Mouse (Mus musculus) lung, postnatal 0 days (tissue): ENCODE data around the gene Dcps. TPM values are rescaled to one million over a fixed set of nuclear protein-coding genes. Genes with fewer than 3 reads are reported as not detected.

Experiments used
- ATAC-seq: fragments of 200-750 bp; cut with Nextera tagmentation; 2 replicates; pipeline ENCODE4 v1.8.0; 2017; ENCODE audit warnings: moderate library complexity
- DNase-seq: peaks from one replicate; pipeline ENCODE4 v3.0.0-alpha.2; 2016; ENCODE audit warnings: low spot score
- H3K27ac ChIP-seq: fragments of 300-500 bp; sonication (generic); 2 replicates; pipeline ENCODE4 v1.5.1; 2014; ENCODE audit warnings: antibody characterized with exemption, mild to moderate bottlenecking, low read length, mixed read lengths
- H3K27me3 ChIP-seq: fragments of 300-500 bp; sonication (generic); replicated peaks from 2 replicates; pipeline ENCODE4 v1.6.1; 2014; ENCODE audit warnings: low read length, mixed read lengths; ENCODE audit not compliant: insufficient read depth
- H3K36me3 ChIP-seq: fragments of 300-500 bp; sonication (generic); 2 replicates; pipeline ENCODE4 v1.6.1; 2014; ENCODE audit warnings: low read length, mixed read lengths; ENCODE audit not compliant: insufficient read depth
- H3K4me1 ChIP-seq: fragments of 300-500 bp; sonication (generic); 2 replicates; pipeline ENCODE4 v1.6.1; 2014; ENCODE audit warnings: antibody characterized with exemption, low read depth, low read length, mixed read lengths; ENCODE audit not compliant: insufficient read depth
- H3K4me2 ChIP-seq: fragments of 300-500 bp; sonication (generic); replicated peaks from 2 replicates; pipeline ENCODE4 v1.6.1; 2014; ENCODE audit warnings: low read depth, mild to moderate bottlenecking, low read length, moderate library complexity, mixed read lengths
- H3K4me3 ChIP-seq: fragments of 300-500 bp; sonication (generic); 2 replicates; pipeline ENCODE4 v1.5.1; 2014; ENCODE audit warnings: low read depth, low read length
- H3K9ac ChIP-seq: fragments of 300-500 bp; sonication (generic); replicated peaks from 2 replicates; pipeline ENCODE4 v1.6.1; 2014; ENCODE audit warnings: low read depth, mild to moderate bottlenecking
- H3K9me3 ChIP-seq: fragments of 300-500 bp; sonication (generic); 2 replicates; pipeline ENCODE4 v1.6.1; 2016; ENCODE audit warnings: low read length, mixed read lengths
- CTCF ChIP-seq: IDR thresholded peaks from 2 replicates; pipeline ENCODE4 v1.5.1; 2016; ENCODE audit warnings: antibody characterized with exemption, mild to moderate bottlenecking
- EP300 ChIP-seq: IDR thresholded peaks from 2 replicates; pipeline ENCODE4 v1.6.1; 2016; ENCODE audit warnings: antibody characterized with exemption, mild to moderate bottlenecking, control low read depth
- WGBS: fragments of 180-500 bp; shearing (Covaris S2); extraction: QIAGEN DNeasy Blood & Tissue Kit; methylation state at CpG from one replicate; pipeline ENCODE4 v1.1.7; 2014; 5-methylcytosine and 5-hydroxymethylcytosine counted together
- polyA plus RNA-seq: library from polyadenylated mRNA; unstranded; fragments of >200 nt; fragmentation: Nextera tagmentation; extraction: Ambion mirVana; gene quantifications from 2 replicates; pipeline ENCODE4 v1.2.1, GENCODE M21; 2015

Gene Dcps
- polyA plus RNA-seq, 1 experiment from 2014 or later = 39.4 TPM

GRCm38 (mm10) chr9:35110051-35110450, 65.8 kb downstream of the Dcps start:
- Histone ChIP-seq H3K36me3 (no peaks in the 10 kb centered on the region), H3K27ac (peak overlapping the region; percentile 66; the same call in 1 of the 2 replicates), H3K4me2 (no peak overlapping the region), H3K9me3 (no peaks in the 10 kb centered on the region), H3K9ac (no peak overlapping the region), H3K27me3 (no peaks in the 10 kb centered on the region), H3K4me3 (no peak overlapping the region), H3K4me1 (peaks cover 18% of the 10 kb centered on the region; the same call in 1 of the 2 replicates)
- no peak for ATAC-seq
- TF ChIP-seq EP300 (no peak), CTCF (no peak)
- 84% methylated on average over 5 of the region's 5 CpGs for WGBS
- no peak for DNase-seq

- Histone ChIP-seq H3K4me2 (no peak overlapping the region), H3K27ac (peak overlapping the region; percentile 66), H3K9ac (no peak overlapping the region), H3K4me3 (no peak overlapping the region), H3K36me3 (no peaks in the 10 kb centered on the region), H3K4me1 (peaks cover 18% of the 10 kb centered on the region; the same call in 1 of the 2 replicates), H3K27me3 (no peaks in the 10 kb centered on the region), H3K9me3 (no peaks in the 10 kb centered on the region)
- WGBS = 53% methylated on average over 5 of the region's 5 CpGs
- peak; percentile 88 for DNase-seq
- TF ChIP-seq EP300 = peak; percentile 62
- TF ChIP-seq CTCF = no peak
- ATAC-seq = peak; percentile 87
These were observed 66.9 kb downstream of the Dcps start for GRCm38 (mm10) chr9:35108916-35109315.

GRCm38 (mm10) chr9:35108066-35108465, 67.8 kb downstream of the Dcps start:
- peaks cover 18% of the 10 kb centered on the region; the same call in 1 of the 2 replicates for H3K4me1 ChIP-seq
- WGBS = 67% methylated on average over 3 of the region's 3 CpGs
- no peak for ATAC-seq

GRCm38 (mm10) chr9:35107396-35107795, 68.5 kb downstream of the Dcps start:
- Histone ChIP-seq H3K4me2 (no peak overlapping the region), H3K9me3 (no peaks in the 10 kb centered on the region), H3K9ac (no peak overlapping the region), H3K27me3 (no peaks in the 10 kb centered on the region), H3K27ac (no peak overlapping the region), H3K36me3 (no peaks in the 10 kb centered on the region), H3K4me1 (peaks cover 18% of the 10 kb centered on the region; the same call in 1 of the 2 replicates), H3K4me3 (no peak overlapping the region)
- DNase-seq = no peak
- 88% methylated on average over 5 of the region's 5 CpGs for WGBS
- no peak for ATAC-seq
- no peak for TF ChIP-seq CTCF
- no peak for TF ChIP-seq EP300

More at GRCm38 (mm10) chr9:35108066-35108465, 67.8 kb downstream of the Dcps start:
- no peak overlapping the region for H3K9ac ChIP-seq
- no peak for TF ChIP-seq EP300
- no peak for TF ChIP-seq CTCF
- no peak for DNase-seq
- H3K27ac ChIP-seq = no peak overlapping the region
- H3K4me2 ChIP-seq = no peak overlapping the region
- no peaks in the 10 kb centered on the region for H3K9me3 ChIP-seq
- H3K36me3 ChIP-seq = no peaks in the 10 kb centered on the region
- H3K27me3 ChIP-seq = no peaks in the 10 kb centered on the region
- H3K4me3 ChIP-seq = no peak overlapping the region

- Histone ChIP-seq H3K4me1 (peaks cover 18% of the 10 kb centered on the region; the same call in 1 of the 2 replicates), H3K4me2 (peak overlapping the region; percentile 30), H3K9ac (no peak overlapping the region; the same call in 1 of the 2 replicates), H3K27ac (0 out of 2 replicates have a peak overlapping the region, but pooled peaks have one; percentile 43), H3K36me3 (no peaks in the 10 kb centered on the region), H3K4me3 (no peak overlapping the region), H3K27me3 (no peaks in the 10 kb centered on the region), H3K9me3 (no peaks in the 10 kb centered on the region)
- 41% methylated on average over 15 of the region's 15 CpGs for WGBS
- DNase-seq = no peak
- TF ChIP-seq CTCF = no peak
- TF ChIP-seq EP300 = no peak
- peak; percentile 17; the same call in 1 of the 2 replicates for ATAC-seq
These were observed 69.7 kb downstream of the Dcps start for GRCm38 (mm10) chr9:35105884-35106880.

DNA sequence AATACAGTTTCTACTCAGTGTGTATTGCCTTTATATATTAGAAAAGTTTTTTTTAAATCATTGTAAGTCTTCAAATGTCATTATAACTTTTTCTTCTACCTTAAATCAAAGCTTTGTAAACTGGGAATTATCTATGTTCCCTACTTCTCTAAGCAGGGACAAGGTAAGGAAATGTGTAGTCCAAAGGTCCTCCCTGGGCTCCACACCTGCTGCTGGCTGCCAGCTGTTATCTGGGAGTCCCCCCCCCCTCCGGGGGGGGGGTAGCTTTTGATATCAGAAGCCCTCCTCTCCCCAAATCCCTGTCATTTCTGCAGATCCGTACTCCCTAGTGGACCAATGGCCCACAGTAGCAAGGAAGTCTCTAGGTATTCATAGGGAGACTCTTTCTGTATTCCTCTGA, 70.4 kb downstream of the Dcps start:
- 45% methylated on average over 2 of the region's 2 CpGs for WGBS
- Histone ChIP-seq H3K27me3 (no peaks in the 10 kb centered on the region), H3K27ac (no peak overlapping the region), H3K9ac (no peak overlapping the region), H3K4me1 (peaks cover 10% of the 10 kb centered on the region; the same call in 1 of the 2 replicates), H3K9me3 (no peaks in the 10 kb centered on the region), H3K36me3 (no peaks in the 10 kb centered on the region), H3K4me2 (no peak overlapping the region), H3K4me3 (no peak overlapping the region)
- no peak for DNase-seq
- no peak for ATAC-seq
- TF ChIP-seq CTCF (no peak), EP300 (no peak)
